Mouse (Mus musculus): ENCODE data around the gene Zc3h12c. TPM values are rescaled to one million over a fixed set of nuclear protein-coding genes. Genes with fewer than 3 reads are reported as not detected.

The Zc3h12c gene
- polyA plus RNA-seq, 1 experiment from 2014 or later, result 1.2 TPM

GRCm38 (mm10) chr9:52105423-52105822 lies 62.9 kb downstream of the Zc3h12c start:
- no peak for TF ChIP-seq EP300 (optimal IDR thresholded peaks at IDR 0.05)
- Histone ChIP-seq H3K4me3 (ENCODE audit: low read depth, low read length) (no peak overlapping the region), H3K4me2 (replicated peaks; ENCODE audit: low read depth) (no peak overlapping the region), H3K36me3 (ENCODE audit: control insufficient read depth, insufficient read depth, low read length) (no peaks in the 10 kb centered on the region), H3K27ac (replicated peaks) (no peak overlapping the region), H3K4me1 (replicated peaks; ENCODE audit: control insufficient read depth, insufficient read depth) (no peaks in the 10 kb centered on the region), H3K27me3 (ENCODE audit: control insufficient read depth, insufficient read depth, low read length) (no peaks in the 10 kb centered on the region), H3K9ac (ENCODE audit: low read length) (no peak overlapping the region), H3K9me3 (ENCODE audit: control insufficient read depth, low read length) (no peaks in the 10 kb centered on the region)
- DNase-seq (ENCODE audit: low spot score) (no peak), ATAC-seq (ENCODE audit: low FRiP score, low TSS enrichment) (no peak)
- 68% methylated on average over 6 of the region's 6 CpGs for WGBS

GRCm38 (mm10) chr9:52104225-52104615 lies 64.2 kb downstream of the Zc3h12c start:
- DNase-seq (ENCODE audit: low spot score), result no peak

GRCm38 (mm10) chr9:52103448-52104224 lies 64.7 kb downstream of the Zc3h12c start:
- no peaks in the 10 kb centered on the region for H3K4me1 ChIP-seq (replicated peaks; ENCODE audit: control insufficient read depth, insufficient read depth)
- peak; percentile 74 for ATAC-seq (ENCODE audit: low FRiP score, low TSS enrichment)
- peak; percentile 43 for DNase-seq (ENCODE audit: low spot score)

More at GRCm38 (mm10) chr9:52104225-52104615, 64.2 kb downstream of the Zc3h12c start:
- Histone ChIP-seq H3K4me2 (replicated peaks; ENCODE audit: low read depth) (no peak overlapping the region), H3K4me3 (ENCODE audit: low read depth, low read length) (no peak overlapping the region), H3K36me3 (ENCODE audit: control insufficient read depth, insufficient read depth, low read length) (no peaks in the 10 kb centered on the region), H3K9me3 (ENCODE audit: control insufficient read depth, low read length) (no peaks in the 10 kb centered on the region), H3K9ac (ENCODE audit: low read length) (no peak overlapping the region), H3K27me3 (ENCODE audit: control insufficient read depth, insufficient read depth, low read length) (no peaks in the 10 kb centered on the region), H3K4me1 (replicated peaks; ENCODE audit: control insufficient read depth, insufficient read depth) (no peaks in the 10 kb centered on the region), H3K27ac (replicated peaks) (no peak overlapping the region)
- no peak for TF ChIP-seq EP300 (optimal IDR thresholded peaks at IDR 0.05)
- no peak for TF ChIP-seq CTCF (IDR thresholded peaks at IDR 0.05; ENCODE audit: low read depth)
- no peak for ATAC-seq (ENCODE audit: low FRiP score, low TSS enrichment)
- 58% methylated on average over 8 of the region's 8 CpGs for WGBS

GRCm38 (mm10) chr9:52102060-52102844 lies 66.1 kb downstream of the Zc3h12c start:
- DNase-seq (ENCODE audit: low spot score), result no peak
- no peak overlapping the region for H3K4me3 ChIP-seq (ENCODE audit: low read depth, low read length)
- no peak overlapping the region for H3K4me2 ChIP-seq (replicated peaks; ENCODE audit: low read depth)
- H3K9ac ChIP-seq (ENCODE audit: low read length), result no peak overlapping the region
- no peaks in the 10 kb centered on the region for H3K9me3 ChIP-seq (ENCODE audit: control insufficient read depth, low read length)
- no peaks in the 10 kb centered on the region for H3K4me1 ChIP-seq (replicated peaks; ENCODE audit: control insufficient read depth, insufficient read depth)
- H3K36me3 ChIP-seq (ENCODE audit: control insufficient read depth, insufficient read depth, low read length), result no peaks in the 10 kb centered on the region
- TF ChIP-seq EP300 (optimal IDR thresholded peaks at IDR 0.05), result no peak
- TF ChIP-seq CTCF (IDR thresholded peaks at IDR 0.05; ENCODE audit: low read depth), result no peak; the same call in 1 of the 2 replicates
- H3K27ac ChIP-seq (replicated peaks), result no peak overlapping the region
- no peaks in the 10 kb centered on the region for H3K27me3 ChIP-seq (ENCODE audit: control insufficient read depth, insufficient read depth, low read length)
- ATAC-seq (ENCODE audit: low FRiP score, low TSS enrichment), result no peak
- 67% methylated on average over 13 of the region's 13 CpGs for WGBS

More at GRCm38 (mm10) chr9:52103448-52104224, 64.7 kb downstream of the Zc3h12c start:
- WGBS, result 42% methylated on average over 9 of the region's 9 CpGs
- TF ChIP-seq CTCF (IDR thresholded peaks at IDR 0.05; ENCODE audit: low read depth), result no peak
- no peak for TF ChIP-seq EP300 (optimal IDR thresholded peaks at IDR 0.05)
- no peak overlapping the region for H3K4me3 ChIP-seq (ENCODE audit: low read depth, low read length)
- no peak overlapping the region for H3K4me2 ChIP-seq (replicated peaks; ENCODE audit: low read depth)
- H3K36me3 ChIP-seq (ENCODE audit: control insufficient read depth, insufficient read depth, low read length), result no peaks in the 10 kb centered on the region
- H3K27ac ChIP-seq (replicated peaks), result no peak overlapping the region
- no peaks in the 10 kb centered on the region for H3K27me3 ChIP-seq (ENCODE audit: control insufficient read depth, insufficient read depth, low read length)
- H3K9me3 ChIP-seq (ENCODE audit: control insufficient read depth, low read length), result no peaks in the 10 kb centered on the region
- H3K9ac ChIP-seq (ENCODE audit: low read length), result no peak overlapping the region

- Histone ChIP-seq H3K9me3 (ENCODE audit: control insufficient read depth, low read length) (no peaks in the 10 kb centered on the region), H3K27ac (replicated peaks) (no peak overlapping the region), H3K4me3 (ENCODE audit: low read depth, low read length) (no peak overlapping the region), H3K4me2 (replicated peaks; ENCODE audit: low read depth) (no peak overlapping the region), H3K4me1 (replicated peaks; ENCODE audit: control insufficient read depth, insufficient read depth) (no peaks in the 10 kb centered on the region), H3K36me3 (ENCODE audit: control insufficient read depth, insufficient read depth, low read length) (no peaks in the 10 kb centered on the region), H3K9ac (ENCODE audit: low read length) (no peak overlapping the region), H3K27me3 (ENCODE audit: control insufficient read depth, insufficient read depth, low read length) (no peaks in the 10 kb centered on the region)
- no peak for DNase-seq (ENCODE audit: low spot score)
- no peak for TF ChIP-seq CTCF (IDR thresholded peaks at IDR 0.05; ENCODE audit: low read depth)
- TF ChIP-seq EP300 (optimal IDR thresholded peaks at IDR 0.05), result no peak
- no peak for ATAC-seq (ENCODE audit: low FRiP score, low TSS enrichment)
- WGBS, result 90% methylated on average over 14 of the region's 14 CpGs
Measured at GRCm38 (mm10) chr9:52100426-52100825, 67.9 kb downstream of the Zc3h12c start.

GRCm38 (mm10) chr9:52098600-52098999 lies 69.8 kb downstream of the Zc3h12c start:
- no peak overlapping the region for H3K27ac ChIP-seq (replicated peaks)
- no peak overlapping the region for H3K4me2 ChIP-seq (replicated peaks; ENCODE audit: low read depth)
- ATAC-seq (ENCODE audit: low FRiP score, low TSS enrichment) (0 out of 2 replicates have a peak, but pooled peaks have one; percentile 60), DNase-seq (ENCODE audit: low spot score) (peak; percentile 78)
- no peaks in the 10 kb centered on the region for H3K9me3 ChIP-seq (ENCODE audit: control insufficient read depth, low read length)
- TF ChIP-seq EP300 (optimal IDR thresholded peaks at IDR 0.05), result no peak
- TF ChIP-seq CTCF (IDR thresholded peaks at IDR 0.05; ENCODE audit: low read depth), result peak; percentile 97
- H3K27me3 ChIP-seq (ENCODE audit: control insufficient read depth, insufficient read depth, low read length), result no peaks in the 10 kb centered on the region
- H3K4me3 ChIP-seq (ENCODE audit: low read depth, low read length), result no peak overlapping the region
- H3K36me3 ChIP-seq (ENCODE audit: control insufficient read depth, insufficient read depth, low read length), result no peaks in the 10 kb centered on the region
- WGBS, result under 1% methylated on average over 7 of the region's 7 CpGs
- H3K4me1 ChIP-seq (replicated peaks; ENCODE audit: control insufficient read depth, insufficient read depth), result no peaks in the 10 kb centered on the region
- H3K9ac ChIP-seq (ENCODE audit: low read length), result no peak overlapping the region
